Mouse (Mus musculus) heart, embryonic 11.5 days (tissue): ENCODE results near the gene Tbc1d22a. TPM values are rescaled to one million over a fixed set of nuclear protein-coding genes. Genes with fewer than 3 reads are reported as not detected.
A peak's percentile ranks its signal among the peaks of the same experiment; 100 is the strongest.

Experiments used
- ATAC-seq: fragments of 200-750 bp; cut with Nextera tagmentation; replicated peaks from 2 replicates; pipeline ENCODE4 v1.8.0; 2017; ENCODE audit warnings: moderate library complexity; ENCODE audit not compliant: insufficient number of reproducible peaks, low FRiP score, low TSS enrichment
- H3K27ac ChIP-seq: fragments of 300-500 bp; sonication (generic); 2 replicates; pipeline ENCODE4 v1.5.1; 2014; ENCODE audit warnings: mild to moderate bottlenecking, low read depth, low read length
- H3K27me3 ChIP-seq: fragments of 300-500 bp; sonication (generic); 2 replicates; pipeline ENCODE4 v1.6.1; 2014; ENCODE audit warnings: mild to moderate bottlenecking, low read length, mixed read lengths; ENCODE audit not compliant: control insufficient read depth, insufficient read depth
- H3K36me3 ChIP-seq: fragments of 300-500 bp; sonication (generic); 2 replicates; pipeline ENCODE4 v1.6.1; 2014; ENCODE audit warnings: mild to moderate bottlenecking, low read length, moderate library complexity, mixed read lengths; ENCODE audit not compliant: control insufficient read depth, insufficient read depth
- H3K4me1 ChIP-seq: fragments of 300-500 bp; sonication (generic); 2 replicates; pipeline ENCODE4 v1.6.1; 2014; ENCODE audit warnings: low read length; ENCODE audit not compliant: control insufficient read depth, insufficient read depth
- H3K4me2 ChIP-seq: fragments of 300-500 bp; sonication (generic); 2 replicates; pipeline ENCODE4 v1.6.1; 2014; ENCODE audit warnings: mild to moderate bottlenecking, moderate library complexity
- H3K4me3 ChIP-seq: fragments of 300-500 bp; sonication (generic); 2 replicates; pipeline ENCODE4 v1.5.1; 2014; ENCODE audit warnings: low read depth, low read length
- H3K9ac ChIP-seq: fragments of 300-500 bp; sonication (generic); 2 replicates; pipeline ENCODE4 v1.6.1; 2014; ENCODE audit warnings: mild to moderate bottlenecking, low read depth, low read length, moderate library complexity
- H3K9me3 ChIP-seq: fragments of 300-500 bp; sonication (generic); replicated peaks from 2 replicates; pipeline ENCODE4 v1.6.1; 2016; ENCODE audit warnings: low read length; ENCODE audit not compliant: control insufficient read depth
- WGBS: fragments of 180-500 bp; shearing (Covaris S2); extraction: QIAGEN DNeasy Blood & Tissue Kit; methylation state at CpG from one replicate; pipeline ENCODE4 v1.1.7; 2014; ENCODE audit not compliant: insufficient replicate concordance; 5-methylcytosine and 5-hydroxymethylcytosine counted together
- polyA plus RNA-seq: library from polyadenylated mRNA; unstranded; fragments of >200 nt; fragmentation: Nextera tagmentation; extraction: Ambion mirVana; gene quantifications from 2 replicates; pipeline ENCODE4 v1.2.1, GENCODE M21; 2014

Tbc1d22a gene
- polyA plus RNA-seq, 1 experiment from 2014 or later = 6.0 TPM

DNA sequence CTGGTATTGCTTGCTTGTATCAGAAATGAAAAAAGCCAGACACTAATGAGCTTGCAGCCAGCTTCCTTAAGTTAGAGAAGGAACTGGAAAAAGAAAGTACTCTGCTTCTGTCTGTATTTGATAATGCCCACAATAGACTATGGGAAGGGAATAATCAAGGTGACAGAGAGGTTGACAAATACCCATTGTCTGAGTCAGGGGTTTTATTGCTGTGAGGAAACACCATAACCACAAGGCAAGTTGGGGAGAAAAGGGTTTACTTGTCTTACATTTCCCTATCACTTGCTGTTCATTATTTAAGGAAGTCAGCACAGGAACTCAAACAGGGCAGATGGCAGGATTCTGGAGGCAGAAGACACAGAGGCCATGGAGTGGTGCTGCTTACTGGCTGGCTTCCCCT is 231.8 kb downstream of the Tbc1d22a start:
- Histone ChIP-seq H3K4me3 (no peak overlapping the region), H3K27ac (no peak overlapping the region), H3K36me3 (no peaks in the 10 kb centered on the region), H3K4me2 (no peak overlapping the region), H3K27me3 (0 out of 2 replicates have a peak, but pooled peaks cover 3% of the 10 kb centered on the region), H3K9me3 (no peaks in the 10 kb centered on the region), H3K9ac (no peak overlapping the region), H3K4me1 (no peaks in the 10 kb centered on the region)
- no peak for ATAC-seq

DNA sequence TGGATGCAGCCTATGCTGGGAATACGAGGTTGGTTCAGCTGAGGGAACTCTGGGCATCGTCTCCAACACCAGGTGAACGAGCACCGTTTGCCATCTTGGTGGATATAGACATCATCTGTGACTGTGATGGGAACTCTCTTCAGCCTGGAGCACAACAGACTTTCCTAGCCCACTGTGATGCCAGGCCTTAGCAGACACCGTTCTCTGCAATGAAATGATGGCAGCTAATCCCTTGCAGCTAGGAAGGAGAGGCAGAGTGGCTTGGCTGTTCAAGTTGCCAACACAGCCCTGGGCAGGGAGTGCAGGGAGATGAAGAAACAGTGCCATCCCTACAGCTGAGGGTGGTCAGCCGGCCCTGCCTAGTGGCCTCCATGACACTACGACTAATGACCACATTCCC is 233.0 kb downstream of the Tbc1d22a start:
- no peak overlapping the region for H3K9ac ChIP-seq
- 0 out of 2 replicates have a peak, but pooled peaks cover 3% of the 10 kb centered on the region for H3K27me3 ChIP-seq
- WGBS = 80% methylated on average over 7 of the region's 7 CpGs
- H3K36me3 ChIP-seq = no peaks in the 10 kb centered on the region
- H3K4me1 ChIP-seq = no peaks in the 10 kb centered on the region
- ATAC-seq = no peak
- no peak overlapping the region for H3K27ac ChIP-seq
- no peak overlapping the region for H3K4me2 ChIP-seq
- H3K4me3 ChIP-seq = no peak overlapping the region
- H3K9me3 ChIP-seq = no peaks in the 10 kb centered on the region

DNA sequence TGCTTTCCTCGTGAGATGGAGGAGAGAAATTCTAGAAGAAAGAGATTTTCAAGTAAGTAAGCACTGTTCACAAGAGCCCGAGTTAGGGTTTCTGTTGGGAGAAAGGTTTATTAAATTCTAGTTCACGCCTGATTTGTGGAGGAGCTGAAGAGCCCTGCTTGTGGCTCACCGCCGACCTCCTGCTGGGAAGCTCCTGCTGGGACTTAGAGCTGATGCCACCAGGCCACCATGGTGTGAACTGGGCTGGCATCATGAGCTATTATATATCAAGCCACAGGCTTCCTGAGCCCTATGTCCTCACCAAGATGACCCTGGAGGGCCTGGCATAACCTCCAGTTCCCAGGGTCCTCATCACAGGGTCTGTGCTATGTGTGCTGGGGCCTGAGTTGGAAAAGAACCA is 235.0 kb downstream of the Tbc1d22a start:
- H3K36me3 ChIP-seq = no peaks in the 10 kb centered on the region
- H3K9ac ChIP-seq = no peak overlapping the region
- H3K27ac ChIP-seq = no peak overlapping the region
- H3K4me1 ChIP-seq = no peaks in the 10 kb centered on the region
- 77% methylated on average over 5 of the region's 5 CpGs for WGBS
- H3K4me2 ChIP-seq = no peak overlapping the region
- no peaks in the 10 kb centered on the region for H3K9me3 ChIP-seq
- ATAC-seq = no peak
- no peak overlapping the region for H3K4me3 ChIP-seq
- H3K27me3 ChIP-seq = 0 out of 2 replicates have a peak, but pooled peaks cover 3% of the 10 kb centered on the region

DNA sequence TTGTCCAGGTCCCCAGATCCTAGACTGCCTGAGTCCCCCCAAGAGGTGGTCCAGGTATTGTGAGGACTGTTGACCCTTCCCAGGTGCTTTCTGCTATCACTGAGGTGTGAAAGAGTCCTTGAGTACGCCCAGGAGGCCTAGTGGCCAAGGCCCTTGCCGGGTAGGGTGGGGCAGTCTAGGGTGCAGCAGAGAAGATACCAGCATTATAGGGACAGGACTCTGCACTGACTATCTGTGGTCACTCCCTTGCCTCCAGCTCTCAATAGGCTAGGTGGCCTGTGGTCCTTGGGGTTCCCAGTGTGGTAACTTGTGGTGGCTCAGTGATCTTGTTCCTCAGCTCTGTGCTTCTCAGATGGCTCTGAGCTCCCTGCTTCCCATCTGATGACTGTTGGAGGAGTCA is 235.5 kb downstream of the Tbc1d22a start:
- no peaks in the 10 kb centered on the region for H3K36me3 ChIP-seq
- H3K27me3 ChIP-seq = 0 out of 2 replicates have a peak, but pooled peaks cover 3% of the 10 kb centered on the region
- H3K27ac ChIP-seq = no peak overlapping the region
- no peaks in the 10 kb centered on the region for H3K9me3 ChIP-seq
- 74% methylated on average over 2 of the region's 2 CpGs for WGBS
- 0 out of 2 replicates have a peak, but pooled peaks have one; percentile 60 for ATAC-seq
- no peaks in the 10 kb centered on the region for H3K4me1 ChIP-seq
- H3K4me3 ChIP-seq = no peak overlapping the region
- no peak overlapping the region for H3K4me2 ChIP-seq
- H3K9ac ChIP-seq = no peak overlapping the region

DNA sequence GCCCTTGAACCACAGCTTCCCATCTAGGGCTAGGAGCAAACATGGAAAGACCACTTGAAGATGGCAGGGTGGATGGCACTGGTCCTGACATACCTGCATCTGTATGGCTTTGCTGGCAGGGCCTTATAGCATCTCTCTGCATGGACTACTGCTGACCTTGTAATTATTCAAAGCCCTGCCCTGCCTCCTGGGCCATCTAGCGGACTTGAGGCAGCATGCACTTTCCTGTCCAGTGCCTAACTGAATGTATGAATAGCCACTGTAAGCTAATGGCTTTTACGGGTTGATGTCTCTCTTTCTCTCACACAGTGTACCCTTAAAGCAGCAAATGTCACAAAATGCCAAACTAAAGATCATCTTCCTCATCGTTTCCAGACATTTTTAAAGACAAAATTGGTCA is 245.2 kb downstream of the Tbc1d22a start:
- 73% methylated on average over 3 of the region's 3 CpGs for WGBS
- Histone ChIP-seq H3K4me3 (no peak overlapping the region), H3K4me2 (no peak overlapping the region), H3K36me3 (no peaks in the 10 kb centered on the region), H3K9ac (no peak overlapping the region), H3K9me3 (no peaks in the 10 kb centered on the region), H3K27ac (no peak overlapping the region), H3K27me3 (peaks cover 4% of the 10 kb centered on the region; the same call in 1 of the 2 replicates), H3K4me1 (no peaks in the 10 kb centered on the region)
- ATAC-seq = no peak

DNA sequence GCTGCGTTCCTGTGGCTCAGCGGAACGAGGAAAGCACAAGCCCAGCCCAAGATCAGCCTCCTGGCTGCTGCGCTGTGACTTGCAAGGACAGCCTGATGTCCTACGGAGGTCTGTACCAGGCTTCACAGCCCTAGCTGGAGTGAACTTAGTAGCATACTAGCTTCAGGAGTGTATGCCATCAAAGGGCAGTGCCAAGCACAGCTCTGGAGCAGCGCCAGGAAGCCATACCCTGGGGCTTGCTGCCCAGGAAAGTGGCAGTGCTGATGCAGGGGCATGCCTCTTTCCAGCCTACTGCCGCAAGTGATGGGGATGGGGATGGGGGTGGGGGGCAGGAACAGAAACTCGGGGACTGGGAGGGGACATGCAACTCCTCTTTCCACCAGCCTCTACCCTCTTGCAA is 248.4 kb downstream of the Tbc1d22a start:
- ATAC-seq = no peak
- no peak overlapping the region for H3K4me2 ChIP-seq
- WGBS = 79% methylated on average over 8 of the region's 8 CpGs

DNA sequence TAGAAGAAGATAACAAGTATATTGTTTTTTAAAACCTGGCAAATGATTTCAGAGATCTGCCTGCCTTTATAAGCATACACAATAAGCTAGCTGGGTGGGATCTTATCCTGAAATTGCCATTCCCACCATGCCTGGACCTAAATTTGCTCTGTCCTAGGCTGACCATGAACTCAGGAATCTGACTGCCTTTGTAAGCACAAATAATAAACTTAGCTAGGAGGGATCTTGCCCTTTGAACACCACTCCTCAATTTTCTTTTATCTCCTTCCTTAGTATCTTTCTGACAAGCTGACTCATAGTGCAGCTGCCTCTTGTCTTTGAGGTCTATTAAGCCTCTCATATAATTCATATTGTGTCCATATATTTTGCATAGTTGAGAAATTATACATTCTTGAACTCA is 253.8 kb downstream of the Tbc1d22a start:
- H3K27me3 ChIP-seq = no peaks in the 10 kb centered on the region
- peaks cover 3% of the 10 kb centered on the region; the same call in 1 of the 2 replicates for H3K4me1 ChIP-seq
- no peak overlapping the region for H3K27ac ChIP-seq
- no peaks in the 10 kb centered on the region for H3K36me3 ChIP-seq
- H3K9me3 ChIP-seq = peaks cover 3% of the 10 kb centered on the region; the same call in 1 of the 2 replicates
- no peak overlapping the region for H3K9ac ChIP-seq
- H3K4me3 ChIP-seq = no peak overlapping the region
- H3K4me2 ChIP-seq = no peak overlapping the region
- no peak for ATAC-seq

More for the DNA sequence above, 248.4 kb downstream of the Tbc1d22a start:
- Histone ChIP-seq H3K9me3 (no peaks in the 10 kb centered on the region), H3K4me1 (no peaks in the 10 kb centered on the region), H3K9ac (no peak overlapping the region), H3K4me3 (no peak overlapping the region), H3K27ac (no peak overlapping the region), H3K36me3 (no peaks in the 10 kb centered on the region), H3K27me3 (peaks cover 4% of the 10 kb centered on the region; the same call in 1 of the 2 replicates)

DNA sequence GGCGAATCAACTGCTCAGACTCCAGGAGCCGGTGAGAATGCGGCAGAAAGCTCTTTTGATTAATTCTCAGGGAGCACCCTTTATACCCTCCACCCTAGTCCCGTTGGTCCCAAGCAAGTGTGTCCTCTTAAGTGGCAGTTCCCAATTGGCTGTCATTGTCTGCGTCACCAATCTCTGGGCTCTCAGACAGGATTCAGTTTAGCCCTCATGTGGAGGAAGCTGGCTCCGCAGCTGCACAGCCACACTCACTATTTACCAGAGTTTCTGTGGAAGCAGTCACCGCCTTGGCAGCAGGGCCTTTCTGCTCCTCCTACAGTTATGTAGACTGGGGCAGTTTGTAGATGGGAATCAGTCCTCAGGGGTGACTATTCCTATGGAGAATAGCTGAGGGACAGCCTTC is 256.9 kb downstream of the Tbc1d22a start:
- no peak for ATAC-seq
- Histone ChIP-seq H3K9me3 (peaks cover 3% of the 10 kb centered on the region; the same call in 1 of the 2 replicates), H3K36me3 (no peaks in the 10 kb centered on the region), H3K27ac (no peak overlapping the region), H3K9ac (no peak overlapping the region), H3K27me3 (peaks cover 6% of the 10 kb centered on the region; the same call in 1 of the 2 replicates), H3K4me3 (no peak overlapping the region), H3K4me1 (peaks cover 3% of the 10 kb centered on the region; the same call in 1 of the 2 replicates), H3K4me2 (no peak overlapping the region)
- 65% methylated on average over 7 of the region's 7 CpGs for WGBS

DNA sequence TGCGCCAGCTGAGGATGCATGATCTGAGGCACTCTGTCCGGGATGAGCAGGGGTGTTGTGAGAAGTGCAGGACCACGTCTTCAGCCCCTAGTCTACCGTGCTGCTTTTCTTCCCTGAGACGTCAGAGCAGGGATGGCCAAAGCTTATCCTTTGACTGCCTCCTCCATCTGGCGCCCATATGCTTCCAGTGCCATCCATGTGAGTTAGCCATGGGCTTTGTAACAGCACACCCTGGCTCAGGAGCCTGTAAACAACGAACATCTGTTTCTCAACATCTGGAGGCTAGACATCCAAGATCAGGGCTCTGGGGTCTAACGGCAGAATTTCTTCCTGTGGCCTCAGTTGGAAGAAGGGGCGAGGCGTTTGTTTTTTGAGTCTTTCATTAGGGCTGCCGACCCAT is 259.2 kb downstream of the Tbc1d22a start:
- Histone ChIP-seq H3K9ac (no peak overlapping the region), H3K4me1 (peaks cover 11% of the 10 kb centered on the region), H3K27me3 (peaks cover 13% of the 10 kb centered on the region; the same call in 1 of the 2 replicates), H3K4me2 (no peak overlapping the region), H3K27ac (no peak overlapping the region), H3K9me3 (peaks cover 3% of the 10 kb centered on the region; the same call in 1 of the 2 replicates), H3K36me3 (no peaks in the 10 kb centered on the region), H3K4me3 (no peak overlapping the region)
- no peak for ATAC-seq
- WGBS = 58% methylated on average over 11 of the region's 11 CpGs
